Mouse (Mus musculus): ENCODE results near the gene Iyd. TPM values are rescaled to one million over a fixed set of nuclear protein-coding genes. Genes with fewer than 3 reads are reported as not detected.
"Not testable (repeated sequence)": the region's sequence is repeated elsewhere in the genome, so short reads cannot be mapped to it uniquely, and the experiment has no call there.

Gene Iyd
- 0.27 and 0.69 TPM in 2 replicates for polyA plus RNA-seq (2015; fragmentation: Nextera tagmentation; extraction: Ambion mirVana)

- Histone ChIP-seq H3K9me3 (no peaks in the 10 kb centered on the region), H3K4me2 (no peak within 1 kb of the TSS), H3K4me3 (no peak within 1 kb of the TSS), H3K9ac (no peak within 1 kb of the TSS), H3K27me3 (replicated peaks) (no peaks in the 10 kb centered on the region), H3K36me3 (no peaks in the 10 kb centered on the region), H3K27ac (replicated peaks) (no peak within 1 kb of the TSS), H3K4me1 (peaks cover 14% of the 10 kb centered on the region)
- WGBS = 68% methylated on average over 16 of the region's 16 CpGs
- no peak for ATAC-seq (ENCODE audit: extremely low read depth, insufficient number of reproducible peaks, low FRiP score, low TSS enrichment)
Observed at GRCm38 (mm10) chr10:3540003-3540827, at the start of gene Iyd. Gene Iyd, plus strand, starts transcription at chr10:3540240.

DNA sequence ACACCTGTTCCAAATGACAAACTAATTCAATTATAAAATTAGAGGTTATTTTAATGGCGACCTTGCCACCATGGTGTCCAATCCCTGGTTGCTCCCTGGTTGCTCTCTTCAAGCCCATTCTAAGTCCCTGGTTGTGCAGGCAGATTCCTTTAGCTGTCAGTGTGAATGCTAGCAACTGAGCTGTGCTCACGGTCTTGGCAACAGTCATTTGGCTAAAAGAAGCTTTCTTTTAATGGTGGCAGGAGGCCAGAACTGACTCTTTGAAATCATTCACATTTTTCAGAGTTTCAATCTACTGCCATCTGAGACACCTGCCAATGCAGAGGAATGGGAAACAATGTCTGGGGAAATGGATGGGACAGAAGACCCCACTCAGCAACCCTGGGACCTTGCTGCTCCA lies 43.2 kb upstream of the Iyd start:
- 68% methylated on average over 2 of the region's 2 CpGs for WGBS
- no peaks in the 10 kb centered on the region for H3K36me3 ChIP-seq

GRCm38 (mm10) chr10:3500846-3501245 lies 39.2 kb upstream of the Iyd start:
- H3K27ac ChIP-seq (replicated peaks); H3K4me2 ChIP-seq; H3K9ac ChIP-seq; H3K27me3 ChIP-seq (replicated peaks); H3K4me3 ChIP-seq; H3K36me3 ChIP-seq; H3K9me3 ChIP-seq; ATAC-seq (ENCODE audit: extremely low read depth, insufficient number of reproducible peaks, low FRiP score, low TSS enrichment); H3K4me1 ChIP-seq: not testable (repeated sequence)
- 51% methylated on average over 6 of the region's 6 CpGs for WGBS

More for the DNA sequence above, 43.2 kb upstream of the Iyd start:
- no peak for ATAC-seq (ENCODE audit: extremely low read depth, insufficient number of reproducible peaks, low FRiP score, low TSS enrichment)
- no peak overlapping the region for H3K4me3 ChIP-seq
- no peak overlapping the region for H3K4me2 ChIP-seq
- 0 out of 2 replicates have a peak, but pooled peaks cover 9% of the 10 kb centered on the region for H3K9me3 ChIP-seq
- H3K9ac ChIP-seq = no peak overlapping the region
- H3K4me1 ChIP-seq = no peaks in the 10 kb centered on the region
- no peak overlapping the region for H3K27ac ChIP-seq (replicated peaks)
- H3K27me3 ChIP-seq (replicated peaks) = no peaks in the 10 kb centered on the region

GRCm38 (mm10) chr10:3507484-3508221 lies 32.4 kb upstream of the Iyd start:
- WGBS = 36% methylated on average over 8 of the region's 8 CpGs

DNA sequence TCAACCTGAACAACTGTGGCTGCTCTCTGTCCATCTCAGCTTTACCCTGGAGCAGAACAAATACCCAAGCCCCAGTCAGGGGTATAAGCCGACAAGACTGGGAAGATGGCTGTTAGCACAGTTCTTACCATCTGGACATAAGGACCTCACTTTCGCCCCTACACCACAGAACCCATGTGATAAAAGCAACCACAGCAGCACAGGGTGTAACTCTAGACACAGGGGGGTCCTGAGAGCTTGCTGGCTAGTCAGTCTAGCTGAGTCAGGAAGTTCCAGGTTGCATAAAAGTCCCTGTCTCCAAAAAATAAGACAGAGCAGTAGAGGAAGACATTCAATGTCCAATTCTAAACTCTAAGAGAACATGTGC lies 31.8 kb upstream of the Iyd start:
- H3K27me3 ChIP-seq (replicated peaks) = no peaks in the 10 kb centered on the region
- H3K9me3 ChIP-seq = no peaks in the 10 kb centered on the region
- no peak overlapping the region for H3K4me2 ChIP-seq
- H3K4me3 ChIP-seq = no peak overlapping the region
- H3K4me1 ChIP-seq = peaks cover 44% of the 10 kb centered on the region
- H3K9ac ChIP-seq = 0 out of 2 replicates have a peak overlapping the region, but pooled peaks have one; percentile 40
- ATAC-seq (ENCODE audit: extremely low read depth, insufficient number of reproducible peaks, low FRiP score, low TSS enrichment) = no peak
- 42% methylated on average over 2 of the region's 2 CpGs for WGBS
- H3K27ac ChIP-seq (replicated peaks) = peak overlapping the region; percentile 85
- H3K36me3 ChIP-seq = no peaks in the 10 kb centered on the region

More at GRCm38 (mm10) chr10:3507484-3508221, 32.4 kb upstream of the Iyd start:
- H3K36me3 ChIP-seq = no peaks in the 10 kb centered on the region
- no peak overlapping the region for H3K4me2 ChIP-seq
- H3K9ac ChIP-seq = 0 out of 2 replicates have a peak overlapping the region, but pooled peaks have one; percentile 40
- peak overlapping the region; percentile 85 for H3K27ac ChIP-seq (replicated peaks)
- peaks cover 44% of the 10 kb centered on the region for H3K4me1 ChIP-seq
- no peaks in the 10 kb centered on the region for H3K27me3 ChIP-seq (replicated peaks)
- no peaks in the 10 kb centered on the region for H3K9me3 ChIP-seq
- 0 out of 2 replicates have a peak, but pooled peaks have one; percentile 43 for ATAC-seq (ENCODE audit: extremely low read depth, insufficient number of reproducible peaks, low FRiP score, low TSS enrichment)
- no peak overlapping the region for H3K4me3 ChIP-seq

DNA sequence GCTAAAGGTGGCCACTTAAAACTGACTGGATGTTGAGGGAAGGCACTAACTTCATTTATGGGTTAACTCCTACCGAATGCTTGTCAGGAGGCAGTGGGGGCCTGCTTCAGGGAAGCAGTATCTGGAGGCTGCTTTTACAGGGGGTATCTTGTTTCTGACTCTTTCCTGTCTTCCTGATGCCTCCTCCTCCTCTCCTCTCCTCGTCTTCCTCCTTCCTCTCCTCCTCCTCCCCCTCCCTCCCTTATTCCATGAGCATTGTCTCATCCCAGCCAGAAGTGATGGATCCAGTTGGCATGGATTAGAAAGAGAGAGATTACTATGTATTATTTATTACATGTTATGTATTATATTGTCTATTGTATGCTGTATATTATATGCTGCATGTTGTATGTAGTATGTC lies 31.3 kb upstream of the Iyd start:
- Histone ChIP-seq H3K27ac (replicated peaks) (peak overlapping the region; percentile 85; the same call in 1 of the 2 replicates), H3K4me2 (no peak overlapping the region), H3K9ac (no peak overlapping the region), H3K4me1 (peaks cover 44% of the 10 kb centered on the region), H3K9me3 (no peaks in the 10 kb centered on the region), H3K27me3 (replicated peaks) (no peaks in the 10 kb centered on the region), H3K4me3 (no peak overlapping the region), H3K36me3 (no peaks in the 10 kb centered on the region)
- WGBS = 45% methylated on average over 2 of the region's 2 CpGs
- ATAC-seq (ENCODE audit: extremely low read depth, insufficient number of reproducible peaks, low FRiP score, low TSS enrichment) = no peak

- no peak for ATAC-seq (ENCODE audit: extremely low read depth, insufficient number of reproducible peaks, low FRiP score, low TSS enrichment)
Observed at GRCm38 (mm10) chr10:3509663-3510277, 30.3 kb upstream of the Iyd start.

DNA sequence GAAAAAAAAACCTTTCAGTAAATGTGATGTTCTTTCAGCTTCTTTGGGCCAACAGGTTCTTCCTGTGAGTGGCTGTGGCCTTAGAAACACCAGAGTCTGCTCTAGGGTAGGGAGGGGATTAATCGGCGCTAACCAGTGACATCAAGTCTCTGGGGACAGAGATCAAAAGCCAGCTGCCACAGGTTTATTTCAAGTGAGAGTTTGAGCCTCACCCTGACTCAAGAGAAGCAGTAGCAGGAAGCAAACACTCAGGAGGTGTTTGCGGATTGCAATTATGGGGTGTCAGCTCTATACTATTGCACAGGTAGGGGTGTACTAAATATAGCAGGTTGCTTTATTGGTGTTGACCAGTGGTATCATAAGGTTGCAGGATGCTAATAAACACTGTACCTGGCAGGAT lies 29.6 kb upstream of the Iyd start:
- Histone ChIP-seq H3K4me3 (no peak overlapping the region), H3K9me3 (no peaks in the 10 kb centered on the region), H3K9ac (no peak overlapping the region), H3K4me2 (no peak overlapping the region), H3K4me1 (peaks cover 52% of the 10 kb centered on the region), H3K27ac (replicated peaks) (peak overlapping the region; percentile 30), H3K27me3 (replicated peaks) (no peaks in the 10 kb centered on the region), H3K36me3 (no peaks in the 10 kb centered on the region)
- no peak for ATAC-seq (ENCODE audit: extremely low read depth, insufficient number of reproducible peaks, low FRiP score, low TSS enrichment)
- WGBS = 49% methylated on average over 3 of the region's 3 CpGs

More at GRCm38 (mm10) chr10:3509663-3510277, 30.3 kb upstream of the Iyd start:
- Histone ChIP-seq H3K27ac (replicated peaks) (peak overlapping the region; percentile 30), H3K27me3 (replicated peaks) (no peaks in the 10 kb centered on the region), H3K9ac (no peak overlapping the region), H3K4me2 (no peak overlapping the region), H3K36me3 (no peaks in the 10 kb centered on the region), H3K4me3 (no peak overlapping the region), H3K9me3 (no peaks in the 10 kb centered on the region), H3K4me1 (peaks cover 50% of the 10 kb centered on the region)
- WGBS = 41% methylated on average over 7 of the region's 7 CpGs

DNA sequence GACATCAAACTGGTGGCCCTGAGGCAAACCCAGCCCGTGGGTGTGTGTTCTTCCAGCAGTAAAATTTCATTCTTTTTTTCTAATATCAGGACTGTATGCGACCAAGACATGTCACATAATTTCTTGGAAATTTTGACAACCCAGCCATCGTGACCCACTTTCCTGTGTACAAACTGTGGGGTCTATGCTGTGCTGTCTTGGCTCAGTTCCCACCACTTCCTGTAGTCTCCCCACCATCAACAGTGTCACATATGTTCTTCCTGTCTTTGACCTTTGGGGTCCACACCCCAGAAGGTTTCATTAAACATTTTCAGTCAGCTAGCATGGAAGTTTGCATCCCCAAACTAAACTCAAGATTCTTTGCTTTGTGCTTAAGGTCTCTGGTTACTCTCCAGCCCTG lies 28.6 kb upstream of the Iyd start:
- 64% methylated on average over 3 of the region's 3 CpGs for WGBS
- no peak for ATAC-seq (ENCODE audit: extremely low read depth, insufficient number of reproducible peaks, low FRiP score, low TSS enrichment)
- no peaks in the 10 kb centered on the region for H3K27me3 ChIP-seq (replicated peaks)
- no peak overlapping the region for H3K4me2 ChIP-seq
- H3K9me3 ChIP-seq = no peaks in the 10 kb centered on the region
- no peak overlapping the region for H3K27ac ChIP-seq (replicated peaks)
- H3K9ac ChIP-seq = no peak overlapping the region
- no peak overlapping the region for H3K4me3 ChIP-seq
- peaks cover 56% of the 10 kb centered on the region for H3K4me1 ChIP-seq
- no peaks in the 10 kb centered on the region for H3K36me3 ChIP-seq

- H3K27me3 ChIP-seq (replicated peaks) = no peaks in the 10 kb centered on the region
- no peak overlapping the region for H3K9ac ChIP-seq
- no peak overlapping the region for H3K4me2 ChIP-seq
- no peaks in the 10 kb centered on the region for H3K36me3 ChIP-seq
- no peaks in the 10 kb centered on the region for H3K9me3 ChIP-seq
- H3K27ac ChIP-seq (replicated peaks) = no peak overlapping the region
- WGBS = 71% methylated on average over 8 of the region's 8 CpGs
- ATAC-seq (ENCODE audit: extremely low read depth, insufficient number of reproducible peaks, low FRiP score, low TSS enrichment) = no peak
- peaks cover 54% of the 10 kb centered on the region for H3K4me1 ChIP-seq
- no peak overlapping the region for H3K4me3 ChIP-seq
Observed at GRCm38 (mm10) chr10:3512620-3513305, 27.3 kb upstream of the Iyd start.

DNA sequence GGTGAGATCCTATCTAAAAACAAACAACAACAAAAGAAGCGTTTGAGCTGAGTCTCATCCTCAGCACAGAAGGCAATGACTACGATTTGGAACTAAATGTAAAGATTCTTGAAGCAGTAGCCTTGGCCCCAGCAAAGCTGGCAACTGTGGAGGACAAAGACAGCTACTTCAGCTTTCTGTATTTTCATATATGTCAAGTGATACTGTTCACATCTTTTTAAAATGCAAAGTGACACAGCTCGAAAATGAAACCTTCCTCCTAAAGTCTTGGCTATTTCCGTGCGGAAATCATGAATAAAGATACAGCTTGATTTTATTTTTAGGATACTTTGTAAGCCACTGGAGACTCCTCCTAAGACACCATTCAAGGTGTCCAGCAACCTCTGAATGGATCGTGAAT lies 26.1 kb upstream of the Iyd start:
- 64% methylated on average over 6 of the region's 6 CpGs for WGBS
- Histone ChIP-seq H3K4me2 (no peak overlapping the region), H3K4me3 (no peak overlapping the region), H3K27ac (replicated peaks) (no peak overlapping the region), H3K36me3 (no peaks in the 10 kb centered on the region), H3K4me1 (peaks cover 43% of the 10 kb centered on the region), H3K27me3 (replicated peaks) (no peaks in the 10 kb centered on the region), H3K9me3 (no peaks in the 10 kb centered on the region), H3K9ac (no peak overlapping the region)
- no peak for ATAC-seq (ENCODE audit: extremely low read depth, insufficient number of reproducible peaks, low FRiP score, low TSS enrichment)

Data from heart, embryonic 13.5 days (tissue).